Mouse (Mus musculus): ENCODE measurements at regions not wholly inside any gene's neighbourhood (a gene's known extent, or its start where the extent isn't known, plus 50 kb on each side); places are given as distances from the start of the nearest gene placed in this dataset.

- H3K9ac ChIP-seq (ENCODE audit: low read depth, low read length): no peak overlapping the region
- H3K36me3 ChIP-seq (ENCODE audit: control insufficient read depth, insufficient read depth, low read length): no peaks in the 10 kb centered on the region
- H3K27ac ChIP-seq (ENCODE audit: low read depth, low read length): no peak overlapping the region
- ATAC-seq (replicated peaks; ENCODE audit: low FRiP score) (no peak), DNase-seq (ENCODE audit: low spot score) (no peak)
- H3K4me2 ChIP-seq: no peak overlapping the region
- 54% methylated on average over 2 of the region's 2 CpGs for WGBS
- no peaks in the 10 kb centered on the region for H3K4me1 ChIP-seq (replicated peaks; ENCODE audit: control insufficient read depth, insufficient read depth, low read length)
- no peaks in the 10 kb centered on the region for H3K27me3 ChIP-seq (replicated peaks; ENCODE audit: control insufficient read depth, insufficient read depth, low read length)
- H3K4me3 ChIP-seq (ENCODE audit: low read depth, low read length): no peak overlapping the region
- no peaks in the 10 kb centered on the region for H3K9me3 ChIP-seq (ENCODE audit: control insufficient read depth, low read length)
These were observed 499.8 kb downstream of the Cdh26 start for GRCm38 (mm10) chr2:178930125-178930524.

- Histone ChIP-seq H3K27ac (ENCODE audit: low read depth, low read length) (no peak overlapping the region), H3K4me2 (no peak overlapping the region), H3K36me3 (ENCODE audit: control insufficient read depth, insufficient read depth, low read length) (no peaks in the 10 kb centered on the region), H3K9ac (ENCODE audit: low read depth, low read length) (no peak overlapping the region), H3K9me3 (ENCODE audit: control insufficient read depth, low read length) (no peaks in the 10 kb centered on the region), H3K4me3 (ENCODE audit: low read depth, low read length) (no peak overlapping the region), H3K4me1 (replicated peaks; ENCODE audit: control insufficient read depth, insufficient read depth, low read length) (no peaks in the 10 kb centered on the region), H3K27me3 (replicated peaks; ENCODE audit: control insufficient read depth, insufficient read depth, low read length) (no peaks in the 10 kb centered on the region)
- ATAC-seq (replicated peaks; ENCODE audit: low FRiP score): no peak
- no peak for DNase-seq (ENCODE audit: low spot score)
- 71% methylated on average over 6 of the region's 6 CpGs for WGBS
These were observed 493.8 kb upstream of the Cdh4 start for GRCm38 (mm10) chr2:178948471-178948870.

GRCm38 (mm10) chr2:178949103-178949502 is 493.1 kb upstream of the Cdh4 start:
- no peak overlapping the region for H3K9ac ChIP-seq (ENCODE audit: low read depth, low read length)
- H3K27ac ChIP-seq (ENCODE audit: low read depth, low read length): no peak overlapping the region
- no peaks in the 10 kb centered on the region for H3K9me3 ChIP-seq (ENCODE audit: control insufficient read depth, low read length)
- DNase-seq (ENCODE audit: low spot score): no peak
- H3K27me3 ChIP-seq (replicated peaks; ENCODE audit: control insufficient read depth, insufficient read depth, low read length): no peaks in the 10 kb centered on the region
- no peak for ATAC-seq (replicated peaks; ENCODE audit: low FRiP score)
- H3K4me1 ChIP-seq (replicated peaks; ENCODE audit: control insufficient read depth, insufficient read depth, low read length): no peaks in the 10 kb centered on the region
- H3K36me3 ChIP-seq (ENCODE audit: control insufficient read depth, insufficient read depth, low read length): no peaks in the 10 kb centered on the region
- WGBS: 34% methylated on average over 4 of the region's 4 CpGs
- H3K4me2 ChIP-seq: no peak overlapping the region
- H3K4me3 ChIP-seq (ENCODE audit: low read depth, low read length): no peak overlapping the region

- Histone ChIP-seq H3K27ac (ENCODE audit: low read depth, low read length) (no peak overlapping the region), H3K4me1 (replicated peaks; ENCODE audit: control insufficient read depth, insufficient read depth, low read length) (no peaks in the 10 kb centered on the region), H3K9ac (ENCODE audit: low read depth, low read length) (no peak overlapping the region), H3K4me3 (ENCODE audit: low read depth, low read length) (no peak overlapping the region), H3K4me2 (no peak overlapping the region), H3K27me3 (replicated peaks; ENCODE audit: control insufficient read depth, insufficient read depth, low read length) (no peaks in the 10 kb centered on the region), H3K36me3 (ENCODE audit: control insufficient read depth, insufficient read depth, low read length) (no peaks in the 10 kb centered on the region), H3K9me3 (ENCODE audit: control insufficient read depth, low read length) (no peaks in the 10 kb centered on the region)
- 38% methylated on average over 1 of the region's 1 CpGs for WGBS
- ATAC-seq (replicated peaks; ENCODE audit: low FRiP score) (no peak), DNase-seq (ENCODE audit: low spot score) (no peak)
These were observed 491.9 kb upstream of the Cdh4 start for GRCm38 (mm10) chr2:178950304-178950703.

GRCm38 (mm10) chr2:178954420-178955067 is 487.7 kb upstream of the Cdh4 start:
- H3K27me3 ChIP-seq (replicated peaks; ENCODE audit: control insufficient read depth, insufficient read depth, low read length): no peaks in the 10 kb centered on the region
- H3K27ac ChIP-seq (ENCODE audit: low read depth, low read length): no peak overlapping the region
- H3K9me3 ChIP-seq (ENCODE audit: control insufficient read depth, low read length): no peaks in the 10 kb centered on the region
- H3K4me2 ChIP-seq: no peak overlapping the region
- ATAC-seq (replicated peaks; ENCODE audit: low FRiP score) (no peak), DNase-seq (ENCODE audit: low spot score) (no peak)
- H3K9ac ChIP-seq (ENCODE audit: low read depth, low read length): no peak overlapping the region
- WGBS: 67% methylated on average over 2 of the region's 2 CpGs
- no peaks in the 10 kb centered on the region for H3K36me3 ChIP-seq (ENCODE audit: control insufficient read depth, insufficient read depth, low read length)
- no peak overlapping the region for H3K4me3 ChIP-seq (ENCODE audit: low read depth, low read length)
- H3K4me1 ChIP-seq (replicated peaks; ENCODE audit: control insufficient read depth, insufficient read depth, low read length): no peaks in the 10 kb centered on the region

GRCm38 (mm10) chr2:178958829-178959228 is 483.4 kb upstream of the Cdh4 start:
- no peak for ATAC-seq (replicated peaks; ENCODE audit: low FRiP score)
- 87% methylated on average over 10 of the region's 10 CpGs for WGBS
- Histone ChIP-seq H3K27ac (ENCODE audit: low read depth, low read length) (no peak overlapping the region), H3K4me2 (no peak overlapping the region), H3K36me3 (ENCODE audit: control insufficient read depth, insufficient read depth, low read length) (no peaks in the 10 kb centered on the region), H3K9me3 (ENCODE audit: control insufficient read depth, low read length) (no peaks in the 10 kb centered on the region), H3K4me1 (replicated peaks; ENCODE audit: control insufficient read depth, insufficient read depth, low read length) (no peaks in the 10 kb centered on the region), H3K4me3 (ENCODE audit: low read depth, low read length) (no peak overlapping the region), H3K27me3 (replicated peaks; ENCODE audit: control insufficient read depth, insufficient read depth, low read length) (no peaks in the 10 kb centered on the region), H3K9ac (ENCODE audit: low read depth, low read length) (no peak overlapping the region)
- no peak for DNase-seq (ENCODE audit: low spot score)

- H3K4me2 ChIP-seq: no peak overlapping the region
- no peak for ATAC-seq (replicated peaks; ENCODE audit: low FRiP score)
- H3K9ac ChIP-seq (ENCODE audit: low read depth, low read length): no peak overlapping the region
- DNase-seq (ENCODE audit: low spot score): no peak
- no peaks in the 10 kb centered on the region for H3K36me3 ChIP-seq (ENCODE audit: control insufficient read depth, insufficient read depth, low read length)
- H3K27ac ChIP-seq (ENCODE audit: low read depth, low read length): no peak overlapping the region
- no peaks in the 10 kb centered on the region for H3K9me3 ChIP-seq (ENCODE audit: control insufficient read depth, low read length)
- H3K4me3 ChIP-seq (ENCODE audit: low read depth, low read length): no peak overlapping the region
- H3K4me1 ChIP-seq (replicated peaks; ENCODE audit: control insufficient read depth, insufficient read depth, low read length): no peaks in the 10 kb centered on the region
- H3K27me3 ChIP-seq (replicated peaks; ENCODE audit: control insufficient read depth, insufficient read depth, low read length): no peaks in the 10 kb centered on the region
- WGBS: 61% methylated on average over 6 of the region's 6 CpGs
These were observed 482.6 kb upstream of the Cdh4 start for GRCm38 (mm10) chr2:178959603-178960002.

- Histone ChIP-seq H3K27me3 (replicated peaks; ENCODE audit: control insufficient read depth, insufficient read depth, low read length) (no peaks in the 10 kb centered on the region), H3K4me2 (no peak overlapping the region), H3K4me3 (ENCODE audit: low read depth, low read length) (no peak overlapping the region), H3K9me3 (ENCODE audit: control insufficient read depth, low read length) (no peaks in the 10 kb centered on the region), H3K36me3 (ENCODE audit: control insufficient read depth, insufficient read depth, low read length) (no peaks in the 10 kb centered on the region), H3K27ac (ENCODE audit: low read depth, low read length) (no peak overlapping the region), H3K9ac (ENCODE audit: low read depth, low read length) (no peak overlapping the region), H3K4me1 (replicated peaks; ENCODE audit: control insufficient read depth, insufficient read depth, low read length) (no peaks in the 10 kb centered on the region)
- WGBS: 80% methylated on average over 11 of the region's 11 CpGs
- ATAC-seq (replicated peaks; ENCODE audit: low FRiP score): no peak
- no peak for DNase-seq (ENCODE audit: low spot score)
These were observed 474.5 kb upstream of the Cdh4 start for GRCm38 (mm10) chr2:178967584-178968365.

- H3K27me3 ChIP-seq (replicated peaks; ENCODE audit: control insufficient read depth, insufficient read depth, low read length): no peaks in the 10 kb centered on the region
- H3K36me3 ChIP-seq (ENCODE audit: control insufficient read depth, insufficient read depth, low read length): no peaks in the 10 kb centered on the region
- H3K4me2 ChIP-seq: no peak overlapping the region
- ATAC-seq (replicated peaks; ENCODE audit: low FRiP score): no peak
- no peak for DNase-seq (ENCODE audit: low spot score)
- 74% methylated on average over 10 of the region's 10 CpGs for WGBS
- no peak overlapping the region for H3K4me3 ChIP-seq (ENCODE audit: low read depth, low read length)
- no peak overlapping the region for H3K27ac ChIP-seq (ENCODE audit: low read depth, low read length)
- H3K9me3 ChIP-seq (ENCODE audit: control insufficient read depth, low read length): no peaks in the 10 kb centered on the region
- no peaks in the 10 kb centered on the region for H3K4me1 ChIP-seq (replicated peaks; ENCODE audit: control insufficient read depth, insufficient read depth, low read length)
- H3K9ac ChIP-seq (ENCODE audit: low read depth, low read length): no peak overlapping the region
These were observed 472.5 kb upstream of the Cdh4 start for GRCm38 (mm10) chr2:178969732-178970131.

Measured in liver, embryonic 11.5 days (tissue).